Mouse (Mus musculus): ENCODE results near the gene Csrnp3.
"Not testable (repeated sequence)": the region's sequence is repeated elsewhere in the genome, so short reads cannot be mapped to it uniquely, and the experiment has no call there.

Csrnp3 gene

DNA sequence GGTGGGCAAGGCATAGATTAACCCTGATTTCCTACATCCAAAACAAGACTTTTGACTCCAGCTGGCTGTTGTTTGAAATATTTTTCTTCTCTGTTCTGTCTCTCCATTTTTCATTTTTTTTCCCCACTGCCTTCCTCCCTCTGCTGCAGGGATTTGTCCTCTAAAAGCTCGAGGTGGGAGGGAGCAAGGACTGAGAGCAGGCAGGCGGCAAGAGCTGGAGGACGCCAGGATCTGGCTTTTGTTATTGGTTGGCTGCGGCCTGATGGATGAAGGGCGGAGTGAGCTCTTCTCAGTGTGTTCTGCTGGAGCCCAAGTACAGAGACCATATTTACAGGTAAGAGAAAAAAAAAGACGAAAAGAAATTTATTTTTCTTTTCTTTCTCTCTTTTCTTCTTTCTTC, at the start of gene Csrnp3:
TSS of gene Csrnp3 (plus strand) at position 217 of the 400 bp plus-strand sequence.
- DNase-seq, result peak; percentile 67 to 80

DNA sequence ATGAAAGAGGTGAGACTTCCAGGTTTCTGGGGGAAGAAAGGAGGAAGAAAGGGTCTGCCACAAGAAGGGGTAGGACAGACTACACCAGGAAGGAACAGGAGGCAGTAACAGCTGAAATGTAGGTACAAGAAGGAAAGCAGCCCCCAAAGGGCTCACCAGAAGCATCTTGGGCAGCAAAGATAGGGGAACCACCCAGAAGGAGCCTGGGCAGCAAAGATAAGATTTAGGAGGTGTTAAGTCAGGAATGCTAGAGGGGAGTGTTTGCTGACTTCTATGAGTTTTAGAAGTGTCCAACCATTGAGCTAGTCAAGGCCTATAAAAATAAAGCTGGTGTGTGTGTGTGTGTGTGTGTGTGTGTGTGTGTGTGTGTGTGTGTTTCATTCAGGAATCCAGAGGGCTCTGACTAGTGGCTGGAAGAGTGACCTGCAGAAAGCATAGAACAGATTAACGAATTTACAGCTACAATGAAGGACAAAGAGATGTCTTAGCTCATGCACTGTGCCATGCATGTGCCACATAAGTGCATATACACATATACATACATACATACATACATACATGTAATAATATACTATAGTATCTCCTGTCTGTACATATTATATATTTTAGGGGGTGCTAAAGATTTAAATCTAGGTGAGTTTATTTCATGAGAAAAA, 44.4 kb upstream of the Csrnp3 start:
- no peak for DNase-seq

GRCm38 (mm10) chr2:65806556-65806955, 39.0 kb upstream of the Csrnp3 start:
- no peak for DNase-seq

GRCm38 (mm10) chr2:65811203-65811602, 34.4 kb upstream of the Csrnp3 start:
- DNase-seq, result not testable (repeated sequence)

GRCm38 (mm10) chr2:65818080-65818796, 27.3 kb upstream of the Csrnp3 start:
- DNase-seq, result no peak

DNA sequence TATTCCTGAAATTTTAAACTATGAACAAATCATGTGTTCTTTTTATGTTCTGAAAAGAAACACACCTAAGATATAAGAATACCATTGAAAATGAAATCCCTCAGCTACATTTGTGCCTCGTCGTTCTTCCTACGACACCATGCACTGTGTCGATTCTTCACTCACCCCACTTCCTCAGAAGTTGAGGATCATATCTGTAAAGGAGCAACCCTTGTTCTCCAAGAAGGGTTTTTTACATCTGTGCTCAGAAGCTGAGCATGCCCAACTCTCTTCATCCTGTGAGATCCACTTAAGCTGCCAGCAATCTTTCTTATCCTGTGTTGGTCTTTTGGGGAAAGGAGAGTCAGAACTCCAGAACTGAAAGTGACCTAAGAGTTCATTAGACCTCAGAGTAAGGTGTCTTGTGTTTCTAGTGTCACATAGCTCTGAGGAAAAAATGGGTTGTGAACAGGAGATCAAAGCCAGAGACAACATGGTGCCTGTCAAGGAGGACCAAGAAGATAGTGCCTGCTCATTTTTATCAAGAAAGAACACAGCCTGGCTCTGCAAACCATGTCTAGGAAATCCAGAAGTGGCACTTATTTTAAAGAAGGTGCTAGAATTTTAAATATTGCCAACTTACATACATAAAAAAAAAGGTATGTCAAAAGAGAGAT, 25.3 kb upstream of the Csrnp3 start:
- DNase-seq, result no peak

DNA sequence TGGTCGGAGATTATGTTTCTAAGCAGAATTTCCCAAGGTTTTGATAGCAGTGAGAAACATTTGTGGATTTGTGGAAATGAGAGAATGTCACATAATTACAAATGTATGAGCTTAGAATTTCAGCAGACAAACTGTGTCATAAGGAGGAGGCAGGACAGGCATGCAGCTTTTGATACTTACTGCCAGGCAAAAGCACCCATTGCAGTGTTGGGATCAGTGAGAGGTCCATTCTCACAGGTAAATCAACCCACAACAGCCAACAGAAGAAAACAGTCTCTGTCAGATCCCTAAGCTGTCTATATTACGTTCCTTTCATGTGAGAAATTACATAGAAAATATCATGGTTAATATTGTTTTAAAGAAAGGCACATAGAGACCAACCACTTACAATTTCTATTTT, 19.3 kb upstream of the Csrnp3 start:
- no peak for DNase-seq

- no peak for DNase-seq
These were observed 18.8 kb upstream of the Csrnp3 start for GRCm38 (mm10) chr2:65826801-65827200.

- no peak for DNase-seq
These were observed 16.9 kb upstream of the Csrnp3 start for GRCm38 (mm10) chr2:65828699-65829098.

DNA sequence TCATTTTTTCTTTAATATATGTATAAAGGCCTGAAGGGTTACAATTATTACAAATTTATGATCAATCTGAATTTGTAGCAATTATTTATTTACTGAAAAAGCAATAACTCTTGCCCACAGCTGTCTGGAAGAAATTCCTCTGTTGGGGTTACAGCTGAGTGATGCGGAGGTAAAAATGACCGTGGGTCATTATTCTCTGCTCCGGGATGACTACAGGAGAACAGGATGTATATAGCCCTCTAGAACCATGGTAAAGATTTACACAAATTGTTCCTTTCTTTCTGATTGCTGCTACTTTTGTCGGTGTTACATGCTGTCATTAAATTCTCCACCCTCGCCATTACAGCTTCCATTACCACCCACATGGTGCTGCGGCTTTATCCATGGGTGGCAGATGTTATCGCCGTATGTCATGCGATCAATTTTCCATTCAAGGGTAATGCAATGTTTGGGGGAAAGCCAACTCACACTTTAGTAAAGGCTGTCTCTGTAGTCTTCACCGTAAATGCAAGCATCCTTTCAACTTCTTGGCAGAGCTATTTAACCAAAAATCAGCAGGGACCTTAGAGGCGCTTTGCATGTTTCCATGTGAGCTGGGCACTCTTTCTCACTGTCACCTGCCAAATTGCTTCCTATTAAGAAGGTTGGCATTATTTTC, 12.7 kb upstream of the Csrnp3 start:
- no peak for DNase-seq

DNA sequence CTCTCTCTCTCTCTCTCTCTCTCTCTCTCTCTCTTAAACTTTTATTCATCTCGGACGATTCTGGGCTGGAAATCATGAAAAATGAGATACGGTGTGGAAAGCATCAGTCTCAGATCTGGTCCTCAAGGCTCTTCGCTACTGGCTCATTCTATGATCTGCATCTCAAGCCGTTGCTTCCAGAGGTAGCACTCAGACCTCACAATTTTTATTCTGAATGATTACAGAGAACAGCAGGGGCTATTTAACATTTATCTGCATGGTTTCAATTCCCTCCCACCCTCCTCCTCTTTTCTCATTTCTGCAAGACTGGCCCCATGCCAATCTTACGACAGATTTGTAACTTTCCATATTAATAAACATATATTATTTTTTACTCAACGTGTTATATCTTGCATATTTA, 12.1 kb upstream of the Csrnp3 start:
- DNase-seq, result no peak

DNA sequence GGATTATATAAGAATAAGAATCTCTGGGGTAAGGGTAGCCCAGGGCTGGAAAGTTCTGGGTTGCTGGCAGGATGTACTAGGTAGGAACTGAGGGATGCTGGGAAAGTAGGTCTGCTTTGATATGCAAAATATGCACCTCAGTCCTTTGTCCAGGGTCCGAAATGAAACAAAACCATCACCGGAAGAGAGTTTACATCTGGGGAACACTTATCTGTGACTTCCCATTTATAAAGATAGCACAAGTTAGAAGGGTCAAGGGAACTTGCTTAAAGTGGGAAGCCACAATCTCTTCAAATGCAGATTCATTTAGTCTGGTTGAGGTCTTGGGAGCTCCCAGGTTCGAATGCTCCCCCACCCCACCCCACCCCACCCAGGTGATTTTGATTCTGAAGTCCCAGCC, 4.0 kb upstream of the Csrnp3 start:
- DNase-seq, result no peak

DNA sequence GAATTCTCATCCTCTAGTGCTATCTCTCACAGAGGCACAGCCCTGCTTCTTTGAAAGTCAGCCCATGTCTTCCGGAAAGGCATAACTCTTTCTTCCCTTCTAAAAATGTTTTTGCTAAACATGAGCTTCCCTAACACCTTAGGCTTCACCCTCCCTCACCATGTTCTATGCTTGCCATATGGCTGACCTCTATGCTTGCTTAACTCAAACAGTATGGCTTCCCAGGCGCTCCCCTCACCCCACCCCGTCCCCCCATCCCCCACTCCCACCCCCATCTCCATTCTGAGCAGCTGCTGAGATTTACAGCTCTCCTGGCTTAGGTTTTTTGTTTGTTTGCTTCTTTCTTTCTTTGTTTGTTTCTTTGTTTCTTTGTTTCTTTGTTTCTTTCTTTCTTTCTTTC, 3.2 kb upstream of the Csrnp3 start:
- no peak for DNase-seq

DNA sequence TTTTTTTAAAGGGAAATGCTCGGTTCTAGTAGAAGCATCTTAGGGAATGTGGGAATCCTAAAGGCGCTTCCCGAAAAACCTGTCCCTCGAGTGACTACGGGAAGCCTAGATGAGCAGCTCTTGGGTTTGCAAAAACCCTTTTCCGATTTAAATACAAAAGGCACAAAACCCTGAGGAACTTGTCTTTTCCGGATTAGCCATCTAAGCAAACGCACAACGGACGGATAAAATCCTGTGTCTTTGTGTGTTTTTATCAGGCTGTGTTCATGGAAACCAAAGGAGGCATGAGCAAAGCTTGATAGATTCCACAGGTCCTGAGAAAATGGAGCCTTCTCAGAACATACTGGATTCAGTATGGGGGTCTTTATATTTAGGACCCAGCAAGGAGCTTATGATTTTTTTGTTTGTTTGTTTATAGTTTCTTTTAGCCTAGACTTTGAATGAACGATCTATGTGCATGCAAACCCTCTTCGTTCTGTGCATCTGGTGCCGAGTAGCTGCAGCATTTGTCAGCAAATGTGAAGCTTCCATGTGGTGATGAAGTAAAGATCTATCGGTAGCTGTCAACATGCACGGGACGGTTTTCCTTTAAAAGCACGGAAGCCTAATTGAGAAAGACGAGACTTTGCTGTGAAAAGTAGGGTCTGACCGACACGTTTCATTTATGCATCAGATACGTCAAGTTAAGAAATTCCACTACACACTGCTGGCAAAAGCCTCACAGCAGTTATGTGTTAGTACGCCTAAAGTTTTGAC, 611 bp downstream of the Csrnp3 start:
- DNase-seq, result peak; percentile 22 to 27

GRCm38 (mm10) chr2:65847463-65848110, 2.0 kb downstream of the Csrnp3 start:
- DNase-seq, result peak in 1 of 2 experiments; percentile 10

DNA sequence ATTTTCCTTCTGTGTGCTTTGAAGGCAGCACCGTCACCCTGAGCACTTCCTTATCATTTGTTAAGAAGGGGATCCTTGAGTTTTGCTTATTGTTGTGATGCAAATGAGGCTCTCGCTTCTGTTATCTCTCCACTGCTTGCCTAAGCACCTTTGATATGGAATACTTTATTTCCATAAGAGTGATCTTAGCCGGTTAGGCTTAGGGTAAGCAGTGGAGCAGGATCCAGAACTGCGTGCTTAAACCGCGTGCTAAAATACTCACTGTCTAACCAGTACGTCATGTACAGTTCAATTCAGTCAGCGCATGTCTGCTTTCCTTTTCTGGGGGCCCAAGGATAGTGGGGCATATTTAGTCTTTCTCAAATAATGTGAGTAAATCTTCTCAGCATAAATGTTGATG, 3.1 kb downstream of the Csrnp3 start:
- DNase-seq, result no peak

DNA sequence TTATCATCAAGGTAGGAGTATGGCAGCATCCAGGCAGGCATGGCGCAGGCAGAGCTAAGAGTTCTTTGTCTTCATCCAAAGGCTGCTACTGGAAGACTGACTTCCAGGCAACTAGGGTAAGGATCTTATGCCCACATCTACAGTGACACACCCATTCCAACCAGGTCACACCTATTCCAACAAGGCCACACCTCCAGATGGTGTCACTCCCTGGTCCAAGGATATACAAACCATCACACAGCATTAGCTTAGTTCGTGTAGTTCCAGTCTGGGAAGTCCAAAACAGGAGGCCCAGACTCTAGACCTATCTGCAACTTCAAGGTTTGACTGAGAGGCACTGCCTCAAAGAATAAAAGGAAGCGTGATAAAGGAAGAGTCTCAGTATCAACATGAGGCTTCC, 4.7 kb downstream of the Csrnp3 start:
- not testable (repeated sequence) for DNase-seq

DNA sequence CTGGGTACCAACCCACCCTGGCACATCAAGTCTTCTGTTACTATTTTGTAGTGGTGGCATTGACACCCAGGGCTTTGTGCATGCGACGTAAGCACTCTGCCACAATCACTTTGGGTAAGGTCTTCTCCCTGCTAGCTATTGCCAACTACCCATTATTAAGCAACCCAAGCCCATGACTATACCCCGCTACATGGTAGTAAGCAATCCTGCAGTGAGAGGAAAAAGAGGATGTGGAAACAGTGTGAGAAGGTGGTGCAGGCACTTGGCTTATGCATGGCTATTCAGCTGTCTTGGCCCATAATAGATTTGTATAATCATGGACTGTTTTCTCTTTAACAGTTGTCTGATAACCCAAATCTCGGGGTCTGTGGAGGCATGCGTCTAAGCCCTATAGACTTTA, 11.2 kb downstream of the Csrnp3 start:
- no peak for DNase-seq

- DNase-seq, result peak in 1 of 2 experiments; percentile 8
These were observed 14.5 kb downstream of the Csrnp3 start for GRCm38 (mm10) chr2:65859767-65860727.

GRCm38 (mm10) chr2:65864778-65865339, 19.3 kb downstream of the Csrnp3 start:
- no peak for DNase-seq

Measured in cerebellum, postnatal 25 days (tissue).